Mouse (Mus musculus) B cell, adult 67 days (primary cell): ENCODE measurements around the gene Adora3. TPM values are rescaled to one million over a fixed set of nuclear protein-coding genes. Genes with fewer than 3 reads are reported as not detected.

Experiments used
- total RNA-seq, 2 experiments: library from RNA; stranded (reverse); gene quantifications; 4 replicates each; pipeline ENCODE4 v1.2.4; 2023

Adora3 gene
- total RNA-seq, result not detected

GRCm38 (mm10) chr3:105870558-105870957 is at the start of gene Adora3, which contains the start of gene Tmigd3:
Gene Adora3 (plus strand): TSS chr3:105870858.
Gene Tmigd3 (plus strand): TSS chr3:105870903.

GRCm38 (mm10) chr3:105932240-105933071 is 61.8 kb downstream of the Adora3 start, which contains the start of gene I830077J02Rik:
Gene I830077J02Rik (minus strand): TSS chr3:105932664.

Other genes with a start within 250 kb of the Adora3 start
- gene Ddx20, start 183.3 kb upstream of the Adora3 start, total RNA-seq, result 10 to 100 TPM; 36.0 to 39.5 TPM
- under 1 TPM in 1 of 2 experiments, not detected in 1; 0.21 TPM for gene Inka2, start 166.3 kb upstream of the Adora3 start, total RNA-seq
- gene Rap1a, start 69.5 kb upstream of the Adora3 start, total RNA-seq, result 100 to 1,000 TPM; 121 to 129 TPM
- not detected for gene Tmigd3, start within 50 bp of the Adora3 start, total RNA-seq
- 10 to 100 TPM; 23.0 to 38.3 TPM for gene I830077J02Rik, start 61.8 kb downstream of the Adora3 start, total RNA-seq
- 10 to 100 TPM; 51.4 to 55.5 TPM for gene Wdr77, start 88.5 kb downstream of the Adora3 start, total RNA-seq
- 100 to 1,000 TPM; 129 to 130 TPM for gene Atp5f1, start 89.2 kb downstream of the Adora3 start, total RNA-seq
- gene Ovgp1, start 102.9 kb downstream of the Adora3 start, total RNA-seq, result 1 to 10 TPM; 3.9 to 4.7 TPM
- 1 to 10 TPM in 1 of 2 experiments, not detected in 1; 1.3 TPM for gene Pifo, start 143.8 kb downstream of the Adora3 start, total RNA-seq
- not detected for gene Chil5, start 162.0 kb downstream of the Adora3 start, total RNA-seq
- not detected for gene Chia1, start 242.4 kb downstream of the Adora3 start, total RNA-seq